ENCODE assay signal across 9 mouse cellular contexts in the genomic region with DNA sequence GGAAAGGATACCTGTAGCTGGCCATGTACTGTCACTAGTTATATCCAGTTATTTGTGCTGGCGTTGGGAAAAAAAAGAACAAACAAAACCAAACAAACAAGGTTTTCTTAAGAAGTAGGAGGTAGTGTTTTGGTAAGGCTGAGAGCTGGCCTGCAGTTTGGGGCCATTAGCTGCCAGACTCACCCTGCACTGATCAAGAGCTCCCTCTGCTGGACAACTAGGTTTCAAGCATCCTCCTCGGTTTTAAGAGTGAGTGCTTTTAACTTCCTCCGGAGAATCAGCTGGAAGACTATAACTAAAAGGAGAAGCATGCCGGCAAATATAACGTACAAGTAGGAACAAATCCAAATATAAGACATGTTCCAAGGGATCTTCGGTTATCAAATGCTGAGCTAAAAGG. TPM values are rescaled to one million over a fixed set of nuclear protein-coding genes. Genes with fewer than 3 reads are reported as not detected.
A peak's percentile ranks its signal among the peaks of the same experiment; 100 is the strongest.
DNase-seq lines count a peak whose midpoint lies in the region; ATAC-seq and TF ChIP-seq lines count a peak whose summit lies in the region.
"Had no signal": no experiment of that assay in that cellular context is flagged by ENCODE, and none has a peak within 500 bp of the region (broad histone marks: within the 10 kb centered on the region; RNA-seq: fewer than 3 reads in every experiment).

No protein-coding gene starts in this region.

- no peak overlapping the region for H3K27ac ChIP-seq in heart, adult 2 months
- H3K27ac ChIP-seq in heart, embryonic 12.5 days (ENCODE audit: poor library complexity, severe bottlenecking), result no peak overlapping the region
- H3K27ac ChIP-seq in embryonic fibroblast, embryonic 13.5 days (ENCODE audit: insufficient read depth, low read length), result no peak overlapping the region
- H3K27ac ChIP-seq in kidney, embryonic 14.5 days (ENCODE audit: low read depth, low read length), result no peak overlapping the region
- no peak overlapping the region for H3K27ac ChIP-seq in liver, embryonic 14.5 days
- H3K27ac ChIP-seq: limb, embryonic 12.5 days had no signal

- H3K27me3 ChIP-seq in heart, adult 2 months (ENCODE audit: control insufficient read depth, insufficient read depth, low read length), result no peaks in the 10 kb centered on the region
- no peaks in the 10 kb centered on the region for H3K27me3 ChIP-seq in heart, embryonic 12.5 days (replicated peaks)
- H3K27me3 ChIP-seq in kidney, embryonic 14.5 days (ENCODE audit: control insufficient read depth, insufficient read depth, low read length), result no peaks in the 10 kb centered on the region
- H3K27me3 ChIP-seq in liver, embryonic 14.5 days (ENCODE audit: control insufficient read depth, insufficient read depth, low read length), result no peaks in the 10 kb centered on the region
- H3K27me3 ChIP-seq: limb, embryonic 12.5 days had no signal

- ATAC-seq in heart, embryonic 12.5 days (ENCODE audit: insufficient number of reproducible peaks, low FRiP score), result no peak
- peak; percentile 68; the same call in 1 of the 2 replicates for ATAC-seq in kidney, embryonic 14.5 days (ENCODE audit: low FRiP score, low TSS enrichment)
- no peak for ATAC-seq in liver, embryonic 14.5 days (ENCODE audit: insufficient read depth)

- no peaks in the 10 kb centered on the region for H3K36me3 ChIP-seq in heart, adult 2 months (ENCODE audit: control insufficient read depth, insufficient read depth, low read length)
- no peaks in the 10 kb centered on the region for H3K36me3 ChIP-seq in heart, embryonic 12.5 days
- H3K36me3 ChIP-seq in kidney, embryonic 14.5 days (ENCODE audit: control insufficient read depth, insufficient read depth, low read length), result no peaks in the 10 kb centered on the region
- no peaks in the 10 kb centered on the region for H3K36me3 ChIP-seq in liver, embryonic 14.5 days (replicated peaks; ENCODE audit: control insufficient read depth, insufficient read depth, low read depth)
- H3K36me3 ChIP-seq: limb, embryonic 12.5 days had no signal

- DNase-seq in heart, adult 2 months, result peak in 1 of 2 experiments; percentile 19
- peak; percentile 72 for DNase-seq in CD4-positive, CD25-positive, alpha-beta regulatory T cell, adult 2 months (ENCODE audit: low read depth, low spot score)
- DNase-seq in brain, embryonic 14.5 days (ENCODE audit: low read depth), result peak; percentile 79
- peak; percentile 10 to 26 (median 20) for DNase-seq in liver, embryonic 14.5 days (ENCODE audit: low read depth in 3 of 3, low spot score in 3 of 3)
- DNase-seq in right cerebral cortex, postnatal 10 days (ENCODE audit: low spot score in 2 of 2), result peak; percentile 49 to 64

- TF ChIP-seq CTCF in heart, adult 2 months (IDR thresholded peaks at IDR 0.05), result peak; percentile 90
- TF ChIP-seq CTCF in brain, embryonic 14.5 days (IDR thresholded peaks at IDR 0.05; ENCODE audit: borderline replicate concordance, extremely low read depth, insufficient read depth, insufficient read length), result peak; percentile 79
- peak; percentile 61; the same call in 1 of the 2 replicates for TF ChIP-seq CTCF in embryonic fibroblast, embryonic 13.5 days (IDR thresholded peaks at IDR 0.05; ENCODE audit: borderline replicate concordance, insufficient read depth, low read length)
- TF ChIP-seq CTCF in liver, embryonic 14.5 days (IDR thresholded peaks at IDR 0.05; ENCODE audit: low read depth), result peak; percentile 71

- H3K9me3 ChIP-seq in heart, embryonic 12.5 days (replicated peaks), result 0 out of 2 replicates have a peak, but pooled peaks cover 2% of the 10 kb centered on the region
- no peaks in the 10 kb centered on the region for H3K9me3 ChIP-seq in kidney, embryonic 14.5 days (ENCODE audit: control insufficient read depth, low read length)
- H3K9me3 ChIP-seq in liver, embryonic 14.5 days (ENCODE audit: control insufficient read depth, low read length), result no peaks in the 10 kb centered on the region
- H3K9me3 ChIP-seq: limb, embryonic 12.5 days had no signal

- H3K9ac ChIP-seq in heart, adult 2 months (ENCODE audit: low read depth, low read length), result no peak overlapping the region
- H3K9ac ChIP-seq in heart, embryonic 12.5 days, result no peak overlapping the region
- no peak overlapping the region for H3K9ac ChIP-seq in kidney, embryonic 14.5 days (ENCODE audit: low read depth, low read length)
- H3K9ac ChIP-seq in liver, embryonic 14.5 days (replicated peaks), result no peak overlapping the region
- H3K9ac ChIP-seq: limb, embryonic 12.5 days had no signal

- no peaks in the 10 kb centered on the region for H3K79me2 ChIP-seq in heart, adult 2 months (replicated peaks; ENCODE audit: control insufficient read depth, insufficient read depth, low read length)

- no peaks in the 10 kb centered on the region for H3K4me1 ChIP-seq in heart, adult 2 months (ENCODE audit: control insufficient read depth, insufficient read depth, low read length)
- no peaks in the 10 kb centered on the region for H3K4me1 ChIP-seq in heart, embryonic 12.5 days (replicated peaks)
- no peaks in the 10 kb centered on the region for H3K4me1 ChIP-seq in embryonic fibroblast, embryonic 13.5 days (ENCODE audit: control insufficient read depth, insufficient read depth, low read length)
- no peaks in the 10 kb centered on the region for H3K4me1 ChIP-seq in kidney, embryonic 14.5 days (ENCODE audit: control insufficient read depth, insufficient read depth, low read length)
- no peaks in the 10 kb centered on the region for H3K4me1 ChIP-seq in liver, embryonic 14.5 days (replicated peaks; ENCODE audit: control insufficient read depth in 2 of 2, insufficient read depth in 2 of 2, low read length in 1 of 2)
- H3K4me1 ChIP-seq: limb, embryonic 12.5 days had no signal

- no peak overlapping the region for H3K4me3 ChIP-seq in heart, adult 2 months
- H3K4me3 ChIP-seq in heart, embryonic 12.5 days, result no peak overlapping the region
- no peak overlapping the region for H3K4me3 ChIP-seq in embryonic fibroblast, embryonic 13.5 days (ENCODE audit: insufficient read depth, low read length)
- no peak overlapping the region for H3K4me3 ChIP-seq in kidney, embryonic 14.5 days (ENCODE audit: low read length)
- no peak overlapping the region for H3K4me3 ChIP-seq in liver, embryonic 14.5 days (ENCODE audit: insufficient read depth in 1 of 2, low read depth in 2 of 2, low read length in 2 of 2)
- H3K4me3 ChIP-seq: limb, embryonic 12.5 days had no signal

- 16% methylated on average over 6 of the region's 6 CpGs for WGBS in heart, adult 2 months
- 15% methylated on average over 6 of the region's 6 CpGs for WGBS in heart, embryonic 12.5 days
- WGBS in kidney, embryonic 14.5 days, result 27% methylated on average over 6 of the region's 6 CpGs
- WGBS in liver, embryonic 14.5 days (ENCODE audit: insufficient replicate concordance), result 10% methylated on average over 6 of the region's 6 CpGs

- no peak for TF ChIP-seq EP300 in heart, adult 2 months (IDR thresholded peaks at IDR 0.05; ENCODE audit: insufficient read depth, low read depth, low read length)
- no peak for TF ChIP-seq EP300 in liver, embryonic 14.5 days (IDR thresholded peaks at IDR 0.05; ENCODE audit: low read depth)

- intact Hi-C loops in heart, adult 2 months (cut with DNase I), result loop anchor here (5.0 kb wide), 2 partner anchors 399 to 1876 kb away; partner anchors contain the start of gene Morf4l2

- no peak for TF ChIP-seq POLR2A in heart, adult 2 months (IDR thresholded peaks at IDR 0.05; ENCODE audit: insufficient read depth, low read depth, low read length)
- no peak for TF ChIP-seq POLR2A in brain, embryonic 14.5 days (IDR thresholded peaks at IDR 0.05; ENCODE audit: borderline replicate concordance, extremely low read depth, insufficient read depth, insufficient read length, poor library complexity, severe bottlenecking)
- TF ChIP-seq POLR2A in embryonic fibroblast, embryonic 13.5 days (IDR thresholded peaks at IDR 0.05; ENCODE audit: low read depth, low read length), result no peak

- H3K4me2 ChIP-seq in heart, embryonic 12.5 days, result no peak overlapping the region
- H3K4me2 ChIP-seq in kidney, embryonic 14.5 days (replicated peaks; ENCODE audit: low read depth, low read length), result no peak overlapping the region
- H3K4me2 ChIP-seq in liver, embryonic 14.5 days (ENCODE audit: low read depth), result no peak overlapping the region
- H3K4me2 ChIP-seq: limb, embryonic 12.5 days had no signal

RNA-seq across cellular contexts. Expression of gene Esx1, which starts 19.8 kb away (rescaled TPM):
- not detected for total RNA-seq in heart, adult 2 months (2021)
- not detected in 2 replicates for polyA plus RNA-seq in heart, adult 2 months (2012; rRNA removed)
- not detected in 2 replicates for polyA plus RNA-seq in heart, embryonic 12.5 days (2016; fragmentation: Nextera tagmentation; extraction: Ambion mirVana)
- not detected in 2 replicates for polyA plus RNA-seq in brain, embryonic 14.5 days (2012; rRNA removed)
- not detected in 2 replicates for polyA plus RNA-seq in embryonic fibroblast, embryonic 13.5 days (2011; ENCODE audit: insufficient read length, low read depth, missing spikeins)
- not detected in 2 replicates for polyA plus RNA-seq in kidney, embryonic 14.5 days (2014; fragmentation: Nextera tagmentation; extraction: Ambion mirVana)
- polyA plus RNA-seq in liver, embryonic 14.5 days (2012; rRNA removed), result not detected in 2 replicates
- not detected in 2 replicates for polyA plus RNA-seq in liver, embryonic 14.5 days (2014; fragmentation: Nextera tagmentation; extraction: Ambion mirVana)
- polyA plus RNA-seq: limb, embryonic 12.5 days had no signal
